Mouse (Mus musculus) CH12.LX (cell line): Measurements from ENCODE around the gene Hibadh. TPM values are rescaled to one million over a fixed set of nuclear protein-coding genes. Genes with fewer than 3 reads are reported as not detected.

Source experiments
- DNase-seq: peaks from one replicate; pipeline ENCODE4 v3.0.0-alpha.2; 2013; ENCODE audit errors: extremely low read depth
- H3K27ac ChIP-seq: 2 replicates; pipeline ENCODE4 v1.5.1; 2012; ENCODE audit warnings: low read depth, mild to moderate bottlenecking, control low read depth, moderate library complexity; ENCODE audit not compliant: insufficient read depth
- H3K27me3 ChIP-seq: replicated peaks from 2 replicates; pipeline ENCODE3; 2012; ENCODE audit warnings: inconsistent platforms
- H3K36me3 ChIP-seq, 2 experiments: replicated peaks in 1 of 2; 2 replicates each; pipeline versions ENCODE3 to v1.6.1; 2012; ENCODE audit warnings: inconsistent platforms in 1 of 2, low read length in 1 of 2, mild to moderate bottlenecking in 1 of 2, mixed read lengths in 1 of 2, moderate library complexity in 1 of 2; ENCODE audit not compliant: control insufficient read depth in 1 of 2, insufficient read depth in 1 of 2
- H3K4me1 ChIP-seq, 2 experiments: 2 replicates each; pipeline ENCODE4 v1.6.1; 2012; ENCODE audit warnings: inconsistent platforms in 1 of 2, moderate library complexity in 1 of 2; ENCODE audit not compliant: insufficient read depth in 2 of 2, control insufficient read depth in 1 of 2
- H3K4me2 ChIP-seq: 2 replicates; pipeline ENCODE4 v1.6.1; 2012; ENCODE audit warnings: low read depth, mild to moderate bottlenecking, control low read depth; ENCODE audit not compliant: poor library complexity, insufficient read depth, severe bottlenecking
- H3K4me3 ChIP-seq, 3 experiments: fragments of 150-350 bp in 1 of 3; sonication (generic) in 1 of 3; replicated peaks in 1 of 3; 2 replicates each; pipeline versions ENCODE3 to v1.5.1; 2011 to 2012; ENCODE audit warnings: low read depth in 2 of 3, low read length in 2 of 3, mild to moderate bottlenecking in 2 of 3, moderate library complexity in 2 of 3, control low read depth in 1 of 3, improper control_type of control experiment in 1 of 3, inconsistent platforms in 1 of 3, mixed read lengths in 1 of 3; ENCODE audit not compliant: poor library complexity in 1 of 3
- H3K79me2 ChIP-seq: replicated peaks from 2 replicates; pipeline ENCODE4 v1.6.1; 2012; ENCODE audit warnings: mild to moderate bottlenecking, moderate library complexity; ENCODE audit not compliant: control insufficient read depth, poor library complexity, insufficient read depth, severe bottlenecking; ENCODE audit errors: extremely low read depth
- H3K9ac ChIP-seq: 2 replicates; pipeline ENCODE4 v1.6.1; 2012; ENCODE audit warnings: low read depth, mild to moderate bottlenecking, control low read depth, moderate library complexity; ENCODE audit not compliant: insufficient read depth
- H3K9me3 ChIP-seq: replicated peaks from 2 replicates; pipeline ENCODE3; 2012; ENCODE audit warnings: low read length, inconsistent platforms, mixed read lengths
- ELF1 ChIP-seq: IDR thresholded peaks from 2 replicates; pipeline ENCODE4 v1.6.1; 2014; ENCODE audit warnings: low read depth, mild to moderate bottlenecking, inconsistent platforms, low read length, improper control_type of control experiment
- EP300 ChIP-seq: IDR thresholded peaks from 2 replicates; pipeline ENCODE4 v1.6.1; 2011; ENCODE audit warnings: low read length, improper control_type of control experiment
- ETS1 ChIP-seq: conservative IDR thresholded peaks from 2 replicates; pipeline ENCODE4 v1.6.1; 2012; ENCODE audit warnings: low read depth, mild to moderate bottlenecking, inconsistent platforms, low read length, improper control_type of control experiment, moderate library complexity
- HCFC1 ChIP-seq: IDR thresholded peaks from 2 replicates; pipeline ENCODE4 v1.6.1; 2012; ENCODE audit warnings: low read depth, mild to moderate bottlenecking, inconsistent platforms, low read length, improper control_type of control experiment
- IRF4 ChIP-seq: IDR thresholded peaks from 2 replicates; pipeline ENCODE4 v1.6.1; 2014; ENCODE audit warnings: low read depth, mild to moderate bottlenecking, inconsistent platforms, low read length, improper control_type of control experiment
- KAT2A ChIP-seq: IDR thresholded peaks from 2 replicates; pipeline ENCODE4 v1.6.1; 2012; ENCODE audit warnings: low read length, improper control_type of control experiment, inconsistent platforms; ENCODE audit not compliant: insufficient replicate concordance
- MAFK ChIP-seq: IDR thresholded peaks from 2 replicates; pipeline ENCODE4 v1.6.1; 2011; ENCODE audit warnings: low read length, improper control_type of control experiment; ENCODE audit not compliant: insufficient replicate concordance
- MAX ChIP-seq: IDR thresholded peaks from 2 replicates; pipeline ENCODE4 v1.6.1; 2011; ENCODE audit warnings: low read length, improper control_type of control experiment
- MYC ChIP-seq: IDR thresholded peaks from 2 replicates; pipeline ENCODE4 v1.6.1; 2011; ENCODE audit warnings: low read depth, mild to moderate bottlenecking, improper control_type of control experiment, low read length
- NELFE ChIP-seq: IDR thresholded peaks from 2 replicates; pipeline ENCODE4 v1.6.1; 2011; ENCODE audit warnings: low read depth, low read length, improper control_type of control experiment
- POLR2A ChIP-seq: IDR thresholded peaks from 2 replicates; pipeline ENCODE4 v1.6.1; 2011; ENCODE audit warnings: low read depth, mild to moderate bottlenecking, improper control_type of control experiment, low read length
- POLR2AphosphoS2 ChIP-seq: IDR thresholded peaks from 2 replicates; pipeline ENCODE4 v1.6.1; 2011; ENCODE audit warnings: low read depth, low read length, improper control_type of control experiment
- SIN3A ChIP-seq: IDR thresholded peaks from 2 replicates; pipeline ENCODE4 v1.6.1; 2012; ENCODE audit warnings: low read length, improper control_type of control experiment, inconsistent platforms
- UBTF ChIP-seq: IDR thresholded peaks from 2 replicates; pipeline ENCODE4 v1.6.1; 2012; ENCODE audit warnings: low read depth, mild to moderate bottlenecking, inconsistent platforms, low read length, improper control_type of control experiment, moderate library complexity
- USF2 ChIP-seq: conservative IDR thresholded peaks from 2 replicates; pipeline ENCODE4 v1.6.1; 2011; ENCODE audit warnings: low read depth, low read length, improper control_type of control experiment
- ZMIZ1 ChIP-seq: IDR thresholded peaks from 2 replicates; pipeline ENCODE4 v1.6.1; 2012; ENCODE audit warnings: low read depth, mild to moderate bottlenecking, inconsistent platforms, low read length, improper control_type of control experiment
- ZNF384 ChIP-seq: IDR thresholded peaks from 2 replicates; pipeline ENCODE4 v1.6.1; 2012; ENCODE audit warnings: low read depth, low read length, improper control_type of control experiment, inconsistent platforms
- dilution Hi-C: fragments of 300-500 bp; cut with MboI; formaldehyde crosslinking; loops from 2 replicates; pipeline ENCODE4 v1.14.3; 2020; ENCODE audit warnings: low sequenced_read_pairs; ENCODE audit not compliant: extremely low pct_unique_long_range_greater_than_20kb, extremely low pct_ligation_motif_present
- in situ Hi-C: fragments of 300-500 bp; cut with MboI; formaldehyde crosslinking; loops from 3 replicates; pipeline ENCODE4 v1.14.3; 2019; ENCODE audit warnings: low sequenced_read_pairs, low pct_ligation_motif_present, low pct_unique_long_range_greater_than_20kb, mixed read lengths
- polyA plus RNA-seq: library from polyadenylated mRNA; unstranded; fragments of >175 nt; gene quantifications from 2 replicates; pipeline ENCODE4 v1.2.1, GENCODE M21; 2012; ENCODE audit warnings: low read depth; ENCODE audit not compliant: insufficient read length
- total RNA-seq, 2 experiments: library from RNA; depleted of rRNA; stranded (reverse); fragments of 300-350 nt in 1 of 2; fragments of >200 nt in 1 of 2; gene quantifications; 2 replicates each; pipeline ENCODE4 v1.2.3; 2012 to 2014

Gene Hibadh
- total and polyA plus RNA-seq, 3 experiments, result 38.6 to 60.4 (median 44.4) TPM

- DNase-seq, result no peak
- Histone ChIP-seq H3K36me3 (no peaks in the 10 kb centered on the region), H3K4me2 (no peak overlapping the region), H3K79me2 (no peaks in the 10 kb centered on the region), H3K27me3 (no peaks in the 10 kb centered on the region), H3K4me3 (no peak overlapping the region), H3K4me1 (peaks cover 5 to 12% of the 10 kb centered on the region in 2 experiments), H3K9me3 (no peaks in the 10 kb centered on the region), H3K27ac (no peak overlapping the region), H3K9ac (no peak overlapping the region)
- TF ChIP-seq NELFE, result no peak
- no peak for TF ChIP-seq POLR2A
- no peak for TF ChIP-seq IRF4
- TF ChIP-seq MAFK, result no peak
- no peak for TF ChIP-seq ZMIZ1
- no peak for TF ChIP-seq MYC
- no peak for TF ChIP-seq MAX
- no peak for TF ChIP-seq EP300
- TF ChIP-seq ZNF384, result no peak
- in situ Hi-C loops, result no loop called here
- dilution Hi-C loops, result no loop called here
Measured at GRCm38 (mm10) chr6:52674541-52674940, 34.4 kb upstream of the Hibadh start.

DNA sequence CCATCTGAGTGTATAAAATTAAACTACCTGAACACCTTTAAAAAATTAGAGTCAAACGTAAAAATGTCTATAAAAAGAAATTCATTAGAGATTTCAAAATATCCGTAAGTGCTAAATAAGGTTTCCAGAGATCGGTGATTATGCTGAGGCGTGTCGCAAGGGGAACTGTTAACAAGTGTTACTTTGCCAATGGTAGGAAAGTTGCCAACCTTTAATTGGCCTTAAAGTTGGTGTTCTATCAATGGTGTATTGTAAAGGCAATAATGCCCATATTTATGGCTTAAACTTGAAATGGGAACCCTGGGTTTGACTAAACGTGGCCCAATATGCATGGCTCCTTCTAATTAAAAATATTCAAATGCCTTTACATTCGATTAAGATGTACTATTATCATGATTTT, 33.5 kb upstream of the Hibadh start:
- H3K4me2 ChIP-seq, result no peak overlapping the region
- no peak for TF ChIP-seq POLR2AphosphoS2
- TF ChIP-seq KAT2A, result no peak
- no peak for TF ChIP-seq UBTF
- no peak for TF ChIP-seq ELF1
- no peak for TF ChIP-seq SIN3A
- TF ChIP-seq POLR2A, result no peak
- no peak for TF ChIP-seq USF2
- TF ChIP-seq ETS1, result no peak
- TF ChIP-seq HCFC1, result no peak
- TF ChIP-seq ZMIZ1, result no peak
- H3K36me3 ChIP-seq, result no peaks in the 10 kb centered on the region
- H3K79me2 ChIP-seq, result no peaks in the 10 kb centered on the region
- no peak overlapping the region for H3K9ac ChIP-seq
- H3K4me3 ChIP-seq, result no peak overlapping the region
- no peaks in the 10 kb centered on the region for H3K9me3 ChIP-seq
- H3K27me3 ChIP-seq, result no peaks in the 10 kb centered on the region
- no peak for DNase-seq
- in situ Hi-C loops, result no loop called here
- H3K27ac ChIP-seq, result no peak overlapping the region
- dilution Hi-C loops, result no loop called here
- H3K4me1 ChIP-seq, result peaks cover 3 to 12% of the 10 kb centered on the region in 2 experiments; a peak in 3 of 4 replicates
